Mouse (Mus musculus): ENCODE results near the gene Anks1. TPM values are rescaled to one million over a fixed set of nuclear protein-coding genes. Genes with fewer than 3 reads are reported as not detected.

Gene Anks1
- polyA plus RNA-seq, 1 experiment from 2014 or later, result 12.3 TPM

DNA sequence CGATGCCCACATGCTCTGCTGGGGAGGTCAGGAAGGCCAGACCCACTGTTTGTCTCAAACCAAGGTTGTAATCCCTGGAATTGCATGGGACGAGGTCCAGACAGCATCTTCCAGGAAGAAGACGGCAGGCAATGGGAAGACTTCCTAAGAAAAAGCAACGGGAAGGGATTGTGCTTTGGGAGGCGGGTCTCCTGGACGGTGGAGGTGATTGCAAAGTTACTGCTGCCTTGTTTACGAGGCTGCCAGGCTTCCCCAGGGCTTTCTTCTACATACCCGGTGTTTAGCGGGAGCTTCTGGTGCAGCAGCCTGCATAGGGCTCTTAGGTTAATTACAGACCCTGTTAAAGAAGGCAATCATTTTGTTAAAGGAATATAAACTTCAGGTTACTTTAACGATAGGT is 119.1 kb downstream of the Anks1 start:
- no peak overlapping the region for H3K4me3 ChIP-seq
- no peak for ATAC-seq (ENCODE audit: insufficient number of reproducible peaks, low FRiP score, low TSS enrichment, low read depth)
- WGBS, result 32% methylated on average over 10 of the region's 10 CpGs
- no peaks in the 10 kb centered on the region for H3K27me3 ChIP-seq
- no peak overlapping the region for H3K4me2 ChIP-seq
- peaks cover 72% of the 10 kb centered on the region for H3K4me1 ChIP-seq
- 0 out of 2 replicates have a peak, but pooled peaks cover 3% of the 10 kb centered on the region for H3K36me3 ChIP-seq
- H3K9me3 ChIP-seq, result no peaks in the 10 kb centered on the region
- H3K9ac ChIP-seq, result no peak overlapping the region
- 0 out of 2 replicates have a peak overlapping the region, but pooled peaks have one; percentile 19 for H3K27ac ChIP-seq

DNA sequence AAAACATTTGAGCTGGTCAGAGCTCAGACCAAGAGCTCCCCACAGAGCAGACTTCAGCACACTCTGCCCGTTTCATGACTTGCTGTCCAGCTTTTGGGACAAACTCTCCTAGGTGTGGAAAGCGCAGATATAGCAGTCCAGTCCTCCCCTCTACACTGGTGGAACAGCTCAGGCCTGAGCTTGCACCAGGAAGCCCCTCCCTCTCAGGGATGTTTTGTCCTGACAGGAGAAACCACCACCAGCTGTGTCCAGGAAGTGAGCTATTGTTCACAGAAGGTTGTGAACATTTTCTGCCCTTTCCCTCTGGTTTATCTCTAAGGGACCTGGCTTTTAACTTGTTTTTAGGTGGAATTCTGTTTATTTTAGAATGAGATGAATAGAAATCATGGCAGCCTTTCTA is 120.2 kb downstream of the Anks1 start:
- no peak overlapping the region for H3K4me3 ChIP-seq
- no peak overlapping the region; the same call in 1 of the 2 replicates for H3K27ac ChIP-seq
- no peaks in the 10 kb centered on the region for H3K36me3 ChIP-seq
- ATAC-seq (ENCODE audit: insufficient number of reproducible peaks, low FRiP score, low TSS enrichment, low read depth), result no peak
- H3K4me1 ChIP-seq, result peaks cover 64% of the 10 kb centered on the region
- no peak overlapping the region for H3K4me2 ChIP-seq
- H3K9me3 ChIP-seq, result no peaks in the 10 kb centered on the region
- H3K9ac ChIP-seq, result no peak overlapping the region
- no peaks in the 10 kb centered on the region for H3K27me3 ChIP-seq
- 34% methylated on average over 2 of the region's 2 CpGs for WGBS

DNA sequence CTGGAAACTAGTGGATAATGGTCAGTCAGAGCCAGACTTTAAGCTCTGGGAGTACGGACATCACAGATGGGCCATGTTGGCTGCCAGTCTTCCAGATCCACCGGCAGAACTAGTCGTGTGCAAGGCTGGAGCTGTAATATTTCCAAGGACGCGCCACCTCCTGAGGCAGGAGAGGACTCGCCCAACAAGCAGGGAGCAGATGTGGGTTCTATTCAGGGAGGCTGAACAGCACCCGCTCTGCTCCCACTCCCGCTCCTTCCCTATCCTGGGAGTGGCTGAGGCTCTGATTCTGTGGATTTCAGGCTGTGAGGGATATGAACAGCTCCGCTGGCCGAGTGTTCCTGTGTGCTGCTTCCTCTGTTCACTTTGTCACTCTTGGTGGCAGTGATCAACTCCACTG is 121.3 kb downstream of the Anks1 start:
- H3K27ac ChIP-seq, result peak overlapping the region; percentile 74
- no peak overlapping the region for H3K9ac ChIP-seq

DNA sequence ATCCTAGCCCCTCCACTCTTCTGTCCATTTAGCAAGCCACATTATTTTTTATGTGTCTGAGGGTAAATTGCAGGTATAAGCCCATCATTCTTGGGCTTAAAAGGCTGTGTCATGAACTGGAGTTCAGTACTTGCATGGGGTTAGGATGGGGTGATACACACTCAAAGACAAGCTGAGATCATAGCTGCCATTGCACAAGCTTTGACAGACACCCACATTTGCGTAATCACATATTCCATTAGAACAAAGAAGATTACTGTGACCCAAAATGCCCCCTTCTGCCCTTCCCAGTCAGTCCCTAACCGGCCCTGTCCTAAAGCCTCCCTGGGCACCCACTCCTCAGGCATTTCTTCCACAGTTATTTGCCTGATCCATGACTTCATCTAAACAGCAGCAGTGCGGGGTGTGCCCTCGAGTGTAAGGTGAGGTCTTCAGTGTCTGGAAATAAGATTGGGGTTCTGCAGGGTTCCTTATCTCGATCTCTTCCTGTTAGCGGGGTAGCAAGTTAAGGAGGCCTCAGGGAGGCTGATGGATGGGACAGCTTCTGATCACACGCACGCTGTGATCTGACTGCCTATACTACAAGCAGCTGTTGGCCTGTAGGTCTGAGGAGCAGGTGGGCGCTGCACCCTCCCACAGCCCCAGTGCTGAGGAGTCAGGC is 122.3 kb downstream of the Anks1 start:
- peak overlapping the region; percentile 50; the same call in 1 of the 2 replicates for H3K27ac ChIP-seq
- no peaks in the 10 kb centered on the region for H3K27me3 ChIP-seq
- no peaks in the 10 kb centered on the region for H3K36me3 ChIP-seq
- ATAC-seq (ENCODE audit: insufficient number of reproducible peaks, low FRiP score, low TSS enrichment, low read depth), result no peak
- WGBS, result 61% methylated on average over 9 of the region's 9 CpGs
- H3K9ac ChIP-seq, result no peak overlapping the region
- H3K9me3 ChIP-seq, result no peaks in the 10 kb centered on the region
- no peak overlapping the region for H3K4me3 ChIP-seq
- peaks cover 48% of the 10 kb centered on the region for H3K4me1 ChIP-seq
- no peak overlapping the region for H3K4me2 ChIP-seq

More for the DNA sequence above, 121.3 kb downstream of the Anks1 start:
- Histone ChIP-seq H3K27me3 (no peaks in the 10 kb centered on the region), H3K4me2 (no peak overlapping the region), H3K4me1 (peaks cover 58% of the 10 kb centered on the region), H3K9me3 (no peaks in the 10 kb centered on the region), H3K4me3 (no peak overlapping the region), H3K36me3 (no peaks in the 10 kb centered on the region)
- ATAC-seq (ENCODE audit: insufficient number of reproducible peaks, low FRiP score, low TSS enrichment, low read depth), result no peak
- 75% methylated on average over 10 of the region's 10 CpGs for whole genome bisulfite sequencing

DNA sequence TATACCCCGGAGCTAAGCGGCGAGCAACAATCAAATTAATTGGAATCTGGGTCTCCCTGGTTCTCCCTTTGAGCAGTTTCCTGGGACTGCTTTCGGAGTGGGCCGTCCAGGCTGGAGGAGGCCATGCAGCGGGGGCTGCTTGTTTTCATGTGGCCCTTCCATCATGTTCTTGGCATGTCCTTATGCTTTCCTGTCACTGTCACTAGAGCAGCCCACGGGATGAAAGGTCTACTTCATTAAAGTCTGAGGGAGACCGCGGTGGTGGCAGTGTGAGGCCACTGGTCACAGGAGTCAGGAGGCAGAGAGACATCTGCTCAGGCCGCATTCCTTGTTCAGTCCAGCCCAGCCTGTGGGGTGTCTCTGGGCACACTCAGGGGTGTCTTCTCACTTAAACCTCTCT is 123.1 kb downstream of the Anks1 start:
- ATAC-seq (ENCODE audit: insufficient number of reproducible peaks, low FRiP score, low TSS enrichment, low read depth), result no peak
- 63% methylated on average over 10 of the region's 10 CpGs for WGBS
- Histone ChIP-seq H3K4me2 (no peak overlapping the region), H3K9ac (no peak overlapping the region), H3K27me3 (no peaks in the 10 kb centered on the region), H3K9me3 (no peaks in the 10 kb centered on the region), H3K4me1 (peaks cover 47% of the 10 kb centered on the region), H3K27ac (no peak overlapping the region), H3K4me3 (no peak overlapping the region), H3K36me3 (peaks cover 3% of the 10 kb centered on the region; the same call in 1 of the 2 replicates)

DNA sequence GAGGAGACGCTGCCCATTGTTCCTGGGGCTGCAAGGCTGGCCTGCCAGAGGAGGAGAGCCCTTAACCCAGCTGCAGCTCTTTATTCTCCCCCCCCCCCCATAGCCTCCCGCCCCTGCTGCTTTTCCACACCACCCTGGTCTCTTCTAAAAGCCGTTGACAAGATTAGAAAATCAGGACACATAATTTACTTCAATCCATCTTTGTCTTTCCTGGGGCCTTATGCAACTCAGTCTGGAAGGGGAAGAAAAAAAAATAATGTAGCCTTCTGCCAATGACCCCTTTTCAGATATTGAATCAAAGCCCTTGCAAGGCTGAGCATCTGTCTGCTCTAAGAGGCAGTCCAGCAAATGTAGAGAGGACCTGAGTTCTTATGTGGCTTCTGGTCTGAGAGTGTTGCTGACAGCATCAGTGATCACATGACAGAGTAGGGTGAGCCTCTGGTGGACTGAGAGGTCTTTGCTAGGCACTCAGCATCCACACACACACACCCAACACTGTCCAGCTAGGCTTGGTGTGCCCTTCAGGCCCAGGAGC is 124.0 kb downstream of the Anks1 start:
- Histone ChIP-seq H3K27ac (no peak overlapping the region), H3K4me3 (no peak overlapping the region), H3K9ac (no peak overlapping the region), H3K9me3 (no peaks in the 10 kb centered on the region), H3K27me3 (no peaks in the 10 kb centered on the region), H3K36me3 (peaks cover 3% of the 10 kb centered on the region; the same call in 1 of the 2 replicates), H3K4me1 (peaks cover 49% of the 10 kb centered on the region), H3K4me2 (no peak overlapping the region)
- no peak for ATAC-seq (ENCODE audit: insufficient number of reproducible peaks, low FRiP score, low TSS enrichment, low read depth)
- 63% methylated on average over 3 of the region's 3 CpGs for WGBS

DNA sequence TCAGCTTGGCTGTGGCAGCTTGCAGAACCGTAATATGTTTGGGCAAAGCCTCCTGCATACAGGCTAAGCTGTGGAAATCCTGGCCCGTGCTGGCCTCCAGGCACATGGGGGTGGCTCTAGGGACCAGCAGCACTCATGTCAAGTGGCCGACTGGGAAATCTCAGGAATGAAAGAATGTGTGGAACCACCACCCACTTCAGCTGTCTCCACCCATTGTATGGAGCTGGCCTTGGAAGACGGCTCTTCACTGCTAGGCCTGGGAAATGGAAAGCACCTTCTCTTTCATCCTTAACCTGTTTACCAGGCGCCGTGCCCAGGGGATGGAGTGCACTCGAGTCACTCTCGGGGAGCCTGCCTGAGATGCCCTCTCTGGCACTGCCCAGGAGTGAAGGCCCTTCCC is 125.9 kb downstream of the Anks1 start:
- peaks cover 39% of the 10 kb centered on the region for H3K4me1 ChIP-seq
- H3K36me3 ChIP-seq, result peaks cover 16% of the 10 kb centered on the region; the same call in 1 of the 2 replicates
- H3K4me2 ChIP-seq, result no peak overlapping the region
- ATAC-seq (ENCODE audit: insufficient number of reproducible peaks, low FRiP score, low TSS enrichment, low read depth), result no peak
- H3K27me3 ChIP-seq, result no peaks in the 10 kb centered on the region
- no peak overlapping the region for H3K9ac ChIP-seq
- no peak overlapping the region for H3K27ac ChIP-seq
- no peaks in the 10 kb centered on the region for H3K9me3 ChIP-seq
- 71% methylated on average over 8 of the region's 8 CpGs for WGBS
- H3K4me3 ChIP-seq, result no peak overlapping the region

DNA sequence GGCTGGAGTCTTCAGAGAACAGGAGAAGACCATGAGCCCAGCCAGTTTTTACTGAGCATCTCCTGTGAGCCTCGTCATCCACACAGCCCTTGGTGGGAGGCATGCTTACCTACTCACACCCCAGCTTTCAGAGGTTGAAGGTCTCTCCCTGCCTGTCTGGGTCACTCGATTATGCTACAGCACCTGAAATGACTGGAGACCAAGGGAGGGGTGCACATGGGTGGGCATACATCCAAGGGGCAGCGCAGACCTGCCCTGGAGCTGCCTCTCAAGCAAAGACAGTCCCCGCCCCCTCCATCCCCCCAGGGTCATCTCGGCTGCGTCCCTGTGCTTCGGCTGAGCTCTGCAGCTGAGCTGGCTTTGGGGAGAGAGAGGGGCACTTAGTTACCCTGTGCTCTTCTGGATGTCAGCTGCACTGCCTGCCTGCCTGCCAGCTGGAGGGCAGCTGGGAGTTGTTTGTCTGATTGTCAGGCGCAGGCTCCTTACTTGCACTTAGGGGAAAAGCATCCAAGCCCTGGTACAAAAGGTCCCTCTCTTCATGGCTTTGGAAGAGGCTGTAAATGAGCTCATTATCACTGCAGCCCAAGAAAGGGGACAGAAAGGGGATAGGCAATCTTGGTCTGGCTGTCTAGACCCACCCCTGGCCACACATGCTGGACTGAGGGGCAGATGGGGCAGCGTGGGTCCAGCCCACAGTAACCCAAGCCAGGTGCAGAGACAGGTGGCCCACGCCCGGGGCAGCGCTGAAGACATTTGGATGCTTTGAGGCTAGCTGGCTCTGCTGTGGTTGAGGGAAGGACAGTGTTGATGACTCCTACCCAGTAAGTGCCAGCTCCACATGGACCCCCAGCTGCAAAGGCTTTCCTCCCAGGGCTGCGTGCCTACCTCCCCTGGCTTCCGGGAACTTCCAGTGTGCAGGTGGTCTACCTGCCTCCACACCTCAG is 128.0 kb downstream of the Anks1 start:
- Histone ChIP-seq H3K9ac (no peak overlapping the region), H3K27ac (0 out of 2 replicates have a peak overlapping the region, but pooled peaks have one; percentile 30), H3K4me3 (no peak overlapping the region), H3K4me1 (peaks cover 39% of the 10 kb centered on the region), H3K36me3 (peaks cover 32% of the 10 kb centered on the region), H3K27me3 (no peaks in the 10 kb centered on the region), H3K9me3 (no peaks in the 10 kb centered on the region), H3K4me2 (no peak overlapping the region)
- ATAC-seq (ENCODE audit: insufficient number of reproducible peaks, low FRiP score, low TSS enrichment, low read depth), result no peak
- 61% methylated on average over 14 of the region's 14 CpGs for WGBS

DNA sequence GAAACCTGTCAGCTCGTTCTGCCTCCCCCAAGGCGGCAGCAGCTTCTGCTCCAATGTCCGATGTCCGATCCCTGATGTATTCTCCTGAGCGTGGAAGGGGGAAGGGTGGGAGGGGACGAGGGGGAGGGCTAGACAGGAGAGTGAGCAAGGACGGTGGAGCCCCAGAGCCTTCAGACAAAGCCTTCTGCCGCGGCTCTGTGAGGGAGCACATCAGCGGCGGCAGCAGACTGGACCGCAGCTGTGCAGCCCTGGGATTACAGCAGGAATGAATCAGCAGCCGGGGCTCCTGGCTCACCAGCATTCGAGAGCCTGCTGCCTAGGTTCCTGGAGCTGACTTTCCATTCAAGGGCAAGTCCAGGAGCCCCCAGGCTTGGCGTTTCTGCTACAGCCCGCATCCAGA is 131.5 kb downstream of the Anks1 start:
- WGBS, result 43% methylated on average over 16 of the region's 16 CpGs
- Histone ChIP-seq H3K27ac (no peak overlapping the region), H3K27me3 (no peaks in the 10 kb centered on the region), H3K9me3 (no peaks in the 10 kb centered on the region), H3K4me3 (no peak overlapping the region), H3K4me2 (no peak overlapping the region), H3K36me3 (peaks cover 48% of the 10 kb centered on the region), H3K9ac (no peak overlapping the region), H3K4me1 (peaks cover 35% of the 10 kb centered on the region)
- 0 out of 2 replicates have a peak, but pooled peaks have one; percentile 16 for ATAC-seq (ENCODE audit: insufficient number of reproducible peaks, low FRiP score, low TSS enrichment, low read depth)

DNA sequence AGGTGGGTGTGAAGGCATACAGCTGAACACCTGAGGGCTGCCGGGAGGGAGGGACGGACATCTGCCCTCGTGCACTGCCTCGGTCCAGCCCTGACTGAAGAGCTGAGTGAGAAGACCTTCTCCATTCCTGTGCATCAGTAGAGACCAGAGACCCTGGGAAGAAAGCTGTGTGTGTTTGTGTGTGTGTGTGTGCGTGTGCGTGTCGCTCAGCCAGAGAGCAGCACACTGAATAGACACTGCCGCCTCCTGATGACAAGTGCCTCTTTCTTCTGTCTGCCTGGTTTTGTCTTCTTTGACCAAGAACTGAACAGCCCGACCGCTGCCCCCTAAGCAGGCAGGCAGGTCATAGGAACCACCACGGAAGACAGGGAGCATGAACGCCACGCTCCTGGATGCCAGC is 132.2 kb downstream of the Anks1 start:
- no peaks in the 10 kb centered on the region for H3K9me3 ChIP-seq
- no peak for ATAC-seq (ENCODE audit: insufficient number of reproducible peaks, low FRiP score, low TSS enrichment, low read depth)
- H3K4me3 ChIP-seq, result no peak overlapping the region
- peaks cover 35% of the 10 kb centered on the region for H3K4me1 ChIP-seq
- 93% methylated on average over 13 of the region's 13 CpGs for WGBS
- H3K36me3 ChIP-seq, result peaks cover 54% of the 10 kb centered on the region
- H3K27me3 ChIP-seq, result no peaks in the 10 kb centered on the region
- H3K4me2 ChIP-seq, result no peak overlapping the region
- H3K9ac ChIP-seq, result no peak overlapping the region
- H3K27ac ChIP-seq, result no peak overlapping the region

DNA sequence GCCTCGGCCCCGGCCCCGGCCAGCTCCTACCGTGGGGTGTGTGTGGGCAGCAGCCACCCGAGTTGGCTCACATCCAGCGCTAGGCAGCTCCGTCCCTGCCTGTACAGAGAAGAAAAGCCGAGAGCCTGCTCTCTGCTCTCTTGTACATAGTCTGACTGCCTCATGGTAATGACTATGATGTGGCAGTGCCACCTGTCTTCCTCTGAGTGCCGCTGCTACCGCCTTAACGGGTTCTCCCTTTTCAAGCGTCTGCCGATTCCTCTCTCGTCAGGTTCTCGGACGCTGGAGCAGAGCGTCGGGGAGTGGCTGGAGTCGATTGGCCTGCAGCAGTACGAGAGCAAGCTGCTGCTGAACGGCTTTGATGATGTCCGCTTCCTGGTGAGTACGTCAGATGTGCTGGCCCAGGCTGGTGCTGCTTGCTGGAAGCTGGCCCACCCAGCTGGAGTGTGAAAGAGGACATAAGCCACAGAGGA is 133.2 kb downstream of the Anks1 start:
- ATAC-seq (ENCODE audit: insufficient number of reproducible peaks, low FRiP score, low TSS enrichment, low read depth), result peak; percentile 22; the same call in 1 of the 2 replicates
- Histone ChIP-seq H3K4me3 (no peak overlapping the region), H3K4me1 (peaks cover 28% of the 10 kb centered on the region), H3K36me3 (peaks cover 59% of the 10 kb centered on the region), H3K4me2 (no peak overlapping the region), H3K27me3 (no peaks in the 10 kb centered on the region), H3K9me3 (no peaks in the 10 kb centered on the region), H3K9ac (no peak overlapping the region), H3K27ac (no peak overlapping the region)
- 42% methylated on average over 23 of the region's 23 CpGs for WGBS

All from limb, embryonic 15.5 days (tissue).